Mouse (Mus musculus) stomach, embryonic 14.5 days (tissue): ENCODE measurements around the gene Brd4. TPM values are rescaled to one million over a fixed set of nuclear protein-coding genes. Genes with fewer than 3 reads are reported as not detected.

Experiments used
- ATAC-seq: fragments of 200-750 bp; cut with Nextera tagmentation; 2 replicates; pipeline ENCODE4 v1.8.0; 2017; ENCODE audit warnings: low read depth, moderate TSS enrichment; ENCODE audit not compliant: insufficient number of reproducible peaks, insufficient read depth, low FRiP score
- H3K27ac ChIP-seq: fragments of 300-500 bp; sonication (generic); 2 replicates; pipeline ENCODE4 v1.5.1; 2014; ENCODE audit warnings: mild to moderate bottlenecking, low read length, moderate library complexity, mixed read lengths
- H3K27me3 ChIP-seq: fragments of 300-500 bp; sonication (generic); 2 replicates; pipeline ENCODE4 v1.6.1; 2014; ENCODE audit warnings: low read length, control low read depth, mixed read lengths; ENCODE audit not compliant: control insufficient read depth, insufficient read depth
- H3K36me3 ChIP-seq: fragments of 300-500 bp; sonication (generic); 2 replicates; pipeline ENCODE4 v1.6.1; 2014; ENCODE audit warnings: mild to moderate bottlenecking, control low read depth, low read length, moderate library complexity, mixed read lengths; ENCODE audit not compliant: control insufficient read depth, insufficient read depth
- H3K4me1 ChIP-seq: fragments of 300-500 bp; sonication (generic); 2 replicates; pipeline ENCODE4 v1.6.1; 2014; ENCODE audit warnings: low read length, control low read depth, mixed read lengths; ENCODE audit not compliant: control insufficient read depth, insufficient read depth
- H3K4me2 ChIP-seq: fragments of 300-500 bp; sonication (generic); replicated peaks from 2 replicates; pipeline ENCODE4 v1.6.1; 2014; ENCODE audit warnings: low read depth, low read length, control low read depth
- H3K4me3 ChIP-seq: fragments of 300-500 bp; sonication (generic); 2 replicates; pipeline ENCODE4 v1.5.1; 2014; ENCODE audit warnings: low read depth, low read length, control low read depth
- H3K9ac ChIP-seq: fragments of 300-500 bp; sonication (generic); replicated peaks from 2 replicates; pipeline ENCODE4 v1.6.1; 2014; ENCODE audit warnings: low read depth, mild to moderate bottlenecking, control low read depth, low read length, moderate library complexity, mixed read lengths
- H3K9me3 ChIP-seq: fragments of 300-500 bp; sonication (generic); 2 replicates; pipeline ENCODE4 v1.6.1; 2016; ENCODE audit warnings: low read depth, low read length, control low read depth; ENCODE audit not compliant: control insufficient read depth
- WGBS: fragments of 180-500 bp; shearing (Covaris S2); extraction: QIAGEN DNeasy Blood & Tissue Kit; methylation state at CpG from one replicate; pipeline ENCODE4 v1.1.7; 2014; 5-methylcytosine and 5-hydroxymethylcytosine counted together
- polyA plus RNA-seq: library from polyadenylated mRNA; unstranded; fragments of >200 nt; fragmentation: Nextera tagmentation; extraction: Ambion mirVana; gene quantifications from 2 replicates; pipeline ENCODE4 v1.2.1, GENCODE M21; 2014

Brd4 gene
- polyA plus RNA-seq, 1 experiment from 2014 or later: 103 TPM

GRCm38 (mm10) chr17:32209144-32209543 lies 75.4 kb downstream of the Brd4 start:
- H3K4me1 ChIP-seq: peaks cover 12% of the 10 kb centered on the region; the same call in 1 of the 2 replicates
- ATAC-seq: peak; percentile 66; the same call in 1 of the 2 replicates
- 44% methylated on average over 6 of the region's 6 CpGs for WGBS
- no peak overlapping the region for H3K9ac ChIP-seq
- no peaks in the 10 kb centered on the region for H3K9me3 ChIP-seq
- H3K4me3 ChIP-seq: no peak overlapping the region
- H3K27ac ChIP-seq: peak overlapping the region; percentile 61; the same call in 1 of the 2 replicates
- H3K27me3 ChIP-seq: no peaks in the 10 kb centered on the region
- H3K36me3 ChIP-seq: peaks cover 69% of the 10 kb centered on the region
- H3K4me2 ChIP-seq: no peak overlapping the region

- Histone ChIP-seq H3K9ac (no peak overlapping the region), H3K4me1 (peaks cover 12% of the 10 kb centered on the region; the same call in 1 of the 2 replicates), H3K4me2 (no peak overlapping the region), H3K4me3 (no peak overlapping the region), H3K27me3 (no peaks in the 10 kb centered on the region), H3K9me3 (no peaks in the 10 kb centered on the region), H3K27ac (peak overlapping the region; percentile 61; the same call in 1 of the 2 replicates), H3K36me3 (peaks cover 69% of the 10 kb centered on the region)
- 0 out of 2 replicates have a peak, but pooled peaks have one; percentile 15 for ATAC-seq
- 58% methylated on average over 5 of the region's 5 CpGs for WGBS
Observed at GRCm38 (mm10) chr17:32207586-32208245, 76.8 kb downstream of the Brd4 start.

GRCm38 (mm10) chr17:32205345-32205744 lies 79.2 kb downstream of the Brd4 start:
- H3K27me3 ChIP-seq: no peaks in the 10 kb centered on the region
- peaks cover 12% of the 10 kb centered on the region; the same call in 1 of the 2 replicates for H3K4me1 ChIP-seq
- H3K27ac ChIP-seq: no peak overlapping the region
- H3K9me3 ChIP-seq: no peaks in the 10 kb centered on the region
- H3K4me3 ChIP-seq: no peak overlapping the region
- no peak overlapping the region for H3K4me2 ChIP-seq
- peaks cover 75% of the 10 kb centered on the region for H3K36me3 ChIP-seq
- no peak overlapping the region for H3K9ac ChIP-seq
- ATAC-seq: no peak
- 80% methylated on average over 3 of the region's 3 CpGs for WGBS

- 86% methylated on average over 3 of the region's 3 CpGs for WGBS
- H3K9ac ChIP-seq: no peak overlapping the region
- H3K9me3 ChIP-seq: no peaks in the 10 kb centered on the region
- no peak overlapping the region for H3K27ac ChIP-seq
- H3K4me2 ChIP-seq: no peak overlapping the region
- no peak for ATAC-seq
- peaks cover 89% of the 10 kb centered on the region for H3K36me3 ChIP-seq
- H3K4me3 ChIP-seq: no peak overlapping the region
- 0 out of 2 replicates have a peak, but pooled peaks cover 2% of the 10 kb centered on the region for H3K4me1 ChIP-seq
- H3K27me3 ChIP-seq: no peaks in the 10 kb centered on the region
Observed at GRCm38 (mm10) chr17:32202972-32203371, 81.5 kb downstream of the Brd4 start.

GRCm38 (mm10) chr17:32201086-32201485 lies 83.4 kb downstream of the Brd4 start:
- ATAC-seq: no peak; the same call in 1 of the 2 replicates
- no peak overlapping the region for H3K27ac ChIP-seq
- H3K4me1 ChIP-seq: no peaks in the 10 kb centered on the region
- no peak overlapping the region for H3K4me2 ChIP-seq
- H3K9ac ChIP-seq: no peak overlapping the region
- 73% methylated on average over 5 of the region's 5 CpGs for WGBS
- H3K4me3 ChIP-seq: no peak overlapping the region
- no peaks in the 10 kb centered on the region for H3K27me3 ChIP-seq
- no peaks in the 10 kb centered on the region for H3K9me3 ChIP-seq
- H3K36me3 ChIP-seq: peaks cover 95% of the 10 kb centered on the region

- H3K9ac ChIP-seq: no peak overlapping the region
- 86% methylated on average over 2 of the region's 2 CpGs for WGBS
- H3K4me3 ChIP-seq: no peak overlapping the region
- no peaks in the 10 kb centered on the region for H3K9me3 ChIP-seq
- H3K27me3 ChIP-seq: no peaks in the 10 kb centered on the region
- H3K27ac ChIP-seq: no peak overlapping the region
- H3K36me3 ChIP-seq: peaks cover 89% of the 10 kb centered on the region
- H3K4me1 ChIP-seq: no peaks in the 10 kb centered on the region
- no peak overlapping the region for H3K4me2 ChIP-seq
- no peak for ATAC-seq
Observed at GRCm38 (mm10) chr17:32199796-32200195, 84.7 kb downstream of the Brd4 start.

- no peak overlapping the region for H3K4me3 ChIP-seq
- no peak overlapping the region for H3K27ac ChIP-seq
- 91% methylated on average over 14 of the region's 14 CpGs for WGBS
- H3K4me2 ChIP-seq: no peak overlapping the region
- peaks cover 64% of the 10 kb centered on the region for H3K36me3 ChIP-seq
- H3K9me3 ChIP-seq: no peaks in the 10 kb centered on the region
- H3K27me3 ChIP-seq: no peaks in the 10 kb centered on the region
- ATAC-seq: no peak
- no peak overlapping the region for H3K9ac ChIP-seq
- H3K4me1 ChIP-seq: no peaks in the 10 kb centered on the region
Observed at GRCm38 (mm10) chr17:32197156-32197555, 87.4 kb downstream of the Brd4 start.

- no peak for ATAC-seq
- Histone ChIP-seq H3K4me2 (no peak overlapping the region), H3K27ac (no peak overlapping the region), H3K9ac (no peak overlapping the region), H3K36me3 (peaks cover 50% of the 10 kb centered on the region), H3K4me3 (no peak overlapping the region), H3K4me1 (no peaks in the 10 kb centered on the region), H3K27me3 (no peaks in the 10 kb centered on the region), H3K9me3 (no peaks in the 10 kb centered on the region)
- 88% methylated on average over 5 of the region's 5 CpGs for WGBS
Observed at GRCm38 (mm10) chr17:32195725-32196124, 88.8 kb downstream of the Brd4 start.
